Mouse (Mus musculus) embryonic facial prominence, embryonic 14.5 days (tissue): ENCODE data around the gene Bank1. TPM values are rescaled to one million over a fixed set of nuclear protein-coding genes. Genes with fewer than 3 reads are reported as not detected.

Experiments used
- ATAC-seq: fragments of 200-750 bp; cut with Nextera tagmentation; 2 replicates; pipeline ENCODE4 v1.8.0; 2017; ENCODE audit warnings: low read depth, moderate number of reproducible peaks, moderate TSS enrichment
- DNase-seq: peaks from one replicate; pipeline ENCODE4 v3.0.0-alpha.2; 2015; ENCODE audit warnings: low spot score
- H3K27ac ChIP-seq: fragments of 300-500 bp; sonication (generic); replicated peaks from 2 replicates; pipeline ENCODE4 v1.5.1; 2014; ENCODE audit warnings: low read depth, mild to moderate bottlenecking, low read length, moderate library complexity
- H3K27me3 ChIP-seq: fragments of 300-500 bp; sonication (generic); replicated peaks from 2 replicates; pipeline ENCODE4 v1.6.1; 2014; ENCODE audit warnings: low read length; ENCODE audit not compliant: control insufficient read depth, insufficient read depth
- H3K36me3 ChIP-seq: fragments of 300-500 bp; sonication (generic); 2 replicates; pipeline ENCODE4 v1.6.1; 2014; ENCODE audit warnings: low read length, mixed read lengths; ENCODE audit not compliant: control insufficient read depth, insufficient read depth
- H3K4me1 ChIP-seq: fragments of 300-500 bp; sonication (generic); 2 replicates; pipeline ENCODE4 v1.6.1; 2014; ENCODE audit warnings: antibody characterized with exemption, low read length; ENCODE audit not compliant: control insufficient read depth, insufficient read depth
- H3K4me2 ChIP-seq: fragments of 300-500 bp; sonication (generic); 2 replicates; pipeline ENCODE4 v1.6.1; 2014; ENCODE audit warnings: low read depth, mild to moderate bottlenecking, low read length, moderate library complexity, mixed read lengths
- H3K4me3 ChIP-seq: fragments of 300-500 bp; sonication (generic); 2 replicates; pipeline ENCODE4 v1.5.1; 2014; ENCODE audit warnings: low read depth, mild to moderate bottlenecking, low read length
- H3K9ac ChIP-seq: fragments of 300-500 bp; sonication (generic); 2 replicates; pipeline ENCODE4 v1.6.1; 2014; ENCODE audit warnings: low read depth, mild to moderate bottlenecking, low read length, moderate library complexity, mixed read lengths
- H3K9me3 ChIP-seq: fragments of 300-500 bp; sonication (generic); 2 replicates; pipeline ENCODE4 v1.6.1; 2016; ENCODE audit warnings: low read length; ENCODE audit not compliant: control insufficient read depth
- WGBS: fragments of 180-500 bp; shearing (Covaris S2); extraction: QIAGEN DNeasy Blood & Tissue Kit; methylation state at CpG from one replicate; pipeline ENCODE4 v1.1.7; 2014; 5-methylcytosine and 5-hydroxymethylcytosine counted together
- polyA plus RNA-seq: library from polyadenylated mRNA; unstranded; fragments of >200 nt; fragmentation: Nextera tagmentation; extraction: Ambion mirVana; gene quantifications from 2 replicates; pipeline ENCODE4 v1.2.1, GENCODE M21; 2014

The Bank1 gene
- polyA plus RNA-seq, 1 experiment from 2014 or later = 1.1 TPM

DNA sequence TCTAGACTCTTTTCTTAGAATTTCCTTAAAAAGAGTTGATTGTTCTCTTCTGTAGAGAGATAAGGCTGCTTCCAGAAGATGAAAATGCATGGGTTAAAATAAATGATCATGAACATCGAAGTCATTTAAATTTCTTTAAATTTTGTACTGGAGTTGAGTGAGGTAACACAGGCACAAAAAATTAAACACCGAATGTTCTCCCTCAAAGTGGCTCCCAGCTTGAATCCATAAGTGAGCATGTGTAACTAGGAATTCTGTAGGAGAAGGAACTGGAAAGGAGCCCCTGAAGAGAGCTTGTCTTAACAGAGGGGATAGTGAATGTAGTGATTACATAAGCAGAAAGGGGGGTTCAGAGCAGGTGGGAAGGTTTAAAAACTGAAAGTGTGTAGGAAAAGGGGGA is 285.8 kb downstream of the Bank1 start:
- Histone ChIP-seq H3K27ac (no peak overlapping the region), H3K4me2 (no peak overlapping the region), H3K4me1 (no peaks in the 10 kb centered on the region), H3K9ac (no peak overlapping the region), H3K27me3 (no peaks in the 10 kb centered on the region), H3K4me3 (no peak overlapping the region), H3K36me3 (no peaks in the 10 kb centered on the region), H3K9me3 (0 out of 2 replicates have a peak, but pooled peaks cover 4% of the 10 kb centered on the region)
- DNase-seq = no peak
- ATAC-seq = no peak
- 89% methylated on average over 2 of the region's 2 CpGs for WGBS

DNA sequence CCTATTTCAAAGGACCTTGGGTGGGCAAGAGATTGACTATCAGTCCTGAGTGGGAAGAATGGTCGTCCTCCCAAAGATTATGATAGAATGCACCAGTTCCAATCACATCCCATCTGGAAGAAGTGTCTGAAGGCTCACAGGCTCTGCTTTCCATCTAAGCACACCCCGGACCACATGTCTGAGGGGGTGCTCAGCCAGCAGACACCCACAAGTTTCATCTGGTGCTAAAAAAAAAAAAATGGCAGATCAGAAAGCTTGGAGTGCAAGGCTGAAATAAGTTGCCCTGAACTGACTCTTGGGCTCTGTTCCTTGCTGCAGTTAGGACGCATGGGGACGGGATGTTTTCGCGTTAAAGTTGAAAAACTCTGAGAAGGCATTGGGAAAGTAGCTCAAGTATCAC is 286.4 kb downstream of the Bank1 start:
- H3K4me3 ChIP-seq = no peak overlapping the region
- H3K4me2 ChIP-seq = no peak overlapping the region
- 89% methylated on average over 6 of the region's 6 CpGs for WGBS
- 0 out of 2 replicates have a peak, but pooled peaks cover 4% of the 10 kb centered on the region for H3K9me3 ChIP-seq
- no peaks in the 10 kb centered on the region for H3K36me3 ChIP-seq
- no peaks in the 10 kb centered on the region for H3K27me3 ChIP-seq
- no peak for ATAC-seq
- no peak overlapping the region for H3K27ac ChIP-seq
- no peak overlapping the region for H3K9ac ChIP-seq
- no peak for DNase-seq
- H3K4me1 ChIP-seq = no peaks in the 10 kb centered on the region

GRCm38 (mm10) chr3:136037254-136037653 is 288.6 kb downstream of the Bank1 start:
- 33% methylated on average over 3 of the region's 3 CpGs for WGBS
- Histone ChIP-seq H3K4me1 (no peaks in the 10 kb centered on the region), H3K27me3 (no peaks in the 10 kb centered on the region), H3K27ac (no peak overlapping the region), H3K9me3 (no peaks in the 10 kb centered on the region), H3K36me3 (no peaks in the 10 kb centered on the region), H3K4me3 (no peak overlapping the region), H3K9ac (no peak overlapping the region), H3K4me2 (no peak overlapping the region)
- ATAC-seq = no peak
- no peak for DNase-seq

DNA sequence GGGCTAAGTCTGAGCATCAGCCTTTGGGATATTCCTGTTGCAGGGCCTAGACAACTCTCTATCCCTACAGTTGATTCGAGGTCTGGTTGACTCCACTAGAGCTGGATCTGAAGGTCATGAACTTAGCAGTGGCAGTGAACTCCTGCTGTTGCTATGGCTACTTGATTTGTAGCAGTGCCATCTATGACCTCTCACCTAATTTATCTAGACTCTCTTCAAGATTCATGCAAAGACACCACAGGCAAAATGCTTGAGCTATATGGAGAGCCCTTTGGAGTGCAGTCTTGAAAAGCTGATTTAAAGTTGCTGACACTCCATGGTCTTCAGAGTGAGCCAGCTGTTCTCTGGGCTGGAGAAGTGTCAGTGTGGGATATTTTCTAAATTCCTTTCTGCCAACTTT is 290.1 kb downstream of the Bank1 start:
- WGBS = 52% methylated on average over 1 of the region's 1 CpGs
- Histone ChIP-seq H3K36me3 (no peaks in the 10 kb centered on the region), H3K27ac (no peak overlapping the region), H3K9ac (no peak overlapping the region), H3K27me3 (no peaks in the 10 kb centered on the region), H3K4me3 (no peak overlapping the region), H3K4me1 (no peaks in the 10 kb centered on the region), H3K9me3 (no peaks in the 10 kb centered on the region), H3K4me2 (no peak overlapping the region)
- DNase-seq = no peak
- no peak for ATAC-seq

DNA sequence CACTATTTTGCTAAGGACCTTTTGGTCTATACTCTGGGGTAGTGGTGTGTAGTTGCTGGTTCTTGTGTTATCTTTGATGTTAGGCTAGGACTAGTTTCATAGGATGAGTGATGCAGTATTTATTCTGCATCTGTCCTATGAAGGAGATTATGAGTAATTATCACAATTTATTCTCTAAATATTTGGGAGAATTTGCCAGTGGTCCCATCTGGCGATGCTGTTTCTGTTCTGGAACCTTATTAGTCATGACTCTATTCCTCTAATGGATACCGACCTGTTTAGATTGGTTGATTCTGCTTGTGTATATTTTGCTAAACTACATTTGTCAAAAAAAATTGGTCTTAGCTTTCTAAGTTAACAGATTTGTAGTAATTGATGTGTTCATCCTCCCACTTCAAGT is 301.0 kb downstream of the Bank1 start:
- no peak overlapping the region for H3K4me3 ChIP-seq
- no peak overlapping the region for H3K4me2 ChIP-seq
- ATAC-seq (no peak), DNase-seq (no peak)
- 88% methylated on average over 2 of the region's 2 CpGs for WGBS
- H3K27ac ChIP-seq = no peak overlapping the region
- H3K36me3 ChIP-seq = no peaks in the 10 kb centered on the region
- H3K9ac ChIP-seq = no peak overlapping the region
- H3K27me3 ChIP-seq = no peaks in the 10 kb centered on the region
- no peaks in the 10 kb centered on the region for H3K9me3 ChIP-seq
- no peaks in the 10 kb centered on the region for H3K4me1 ChIP-seq

GRCm38 (mm10) chr3:136017517-136017916 is 308.3 kb downstream of the Bank1 start:
- ATAC-seq = no peak
- Histone ChIP-seq H3K27ac (no peak overlapping the region), H3K9me3 (no peaks in the 10 kb centered on the region), H3K4me1 (no peaks in the 10 kb centered on the region), H3K36me3 (no peaks in the 10 kb centered on the region), H3K4me2 (no peak overlapping the region), H3K4me3 (no peak overlapping the region), H3K27me3 (no peaks in the 10 kb centered on the region), H3K9ac (no peak overlapping the region)
- 81% methylated on average over 2 of the region's 2 CpGs for WGBS
- DNase-seq = no peak

DNA sequence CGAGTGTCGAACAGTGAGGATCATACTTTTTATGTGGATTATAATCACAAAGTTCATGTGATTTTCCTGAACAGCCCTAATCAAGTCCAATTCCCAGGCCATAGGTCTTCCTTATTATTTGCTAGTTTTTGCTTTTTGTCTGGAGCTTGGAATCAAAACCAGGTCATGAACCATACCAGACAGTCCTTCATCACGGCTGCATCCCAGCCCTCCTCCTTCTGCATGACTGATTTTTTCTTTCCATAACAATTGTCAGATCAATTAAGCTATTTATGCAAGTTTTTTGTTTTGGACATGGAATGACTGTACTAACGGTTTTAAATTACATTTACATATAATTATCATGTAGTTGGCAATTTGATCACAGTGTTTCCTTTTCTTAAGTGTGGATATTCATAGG is 315.2 kb downstream of the Bank1 start:
- WGBS = 74% methylated on average over 4 of the region's 4 CpGs
- no peak overlapping the region for H3K27ac ChIP-seq

GRCm38 (mm10) chr3:136007846-136008245 is 318.0 kb downstream of the Bank1 start:
- peak overlapping the region; percentile 47 for H3K4me2 ChIP-seq
- H3K27me3 ChIP-seq = no peaks in the 10 kb centered on the region
- no peaks in the 10 kb centered on the region for H3K36me3 ChIP-seq
- ATAC-seq (peak; percentile 88), DNase-seq (peak; percentile 93)
- WGBS = 11% methylated on average over 9 of the region's 9 CpGs
- H3K9ac ChIP-seq = no peak overlapping the region
- H3K9me3 ChIP-seq = no peaks in the 10 kb centered on the region
- no peaks in the 10 kb centered on the region for H3K4me1 ChIP-seq
- H3K4me3 ChIP-seq = peak overlapping the region; percentile 19
- no peak overlapping the region for H3K27ac ChIP-seq

More for the DNA sequence above, 315.2 kb downstream of the Bank1 start:
- H3K4me3 ChIP-seq = no peak overlapping the region
- H3K9me3 ChIP-seq = no peaks in the 10 kb centered on the region
- DNase-seq = no peak
- ATAC-seq = no peak
- no peaks in the 10 kb centered on the region for H3K4me1 ChIP-seq
- no peak overlapping the region for H3K9ac ChIP-seq
- no peak overlapping the region for H3K4me2 ChIP-seq
- no peaks in the 10 kb centered on the region for H3K27me3 ChIP-seq
- H3K36me3 ChIP-seq = no peaks in the 10 kb centered on the region

GRCm38 (mm10) chr3:136007081-136007828 is 318.6 kb downstream of the Bank1 start:
- DNase-seq (no peak), ATAC-seq (peak; percentile 37; the same call in 1 of the 2 replicates)
- Histone ChIP-seq H3K9ac (no peak overlapping the region), H3K27ac (no peak overlapping the region), H3K27me3 (no peaks in the 10 kb centered on the region), H3K4me2 (peak overlapping the region; percentile 47), H3K9me3 (no peaks in the 10 kb centered on the region), H3K4me1 (no peaks in the 10 kb centered on the region), H3K4me3 (peak overlapping the region; percentile 19), H3K36me3 (no peaks in the 10 kb centered on the region)
- WGBS = 37% methylated on average over 11 of the region's 11 CpGs
